Mouse (Mus musculus): ENCODE data around the gene Tacr2. TPM values are rescaled to one million over a fixed set of nuclear protein-coding genes. Genes with fewer than 3 reads are reported as not detected.

The Tacr2 gene
- total and polyA plus RNA-seq, 3 experiments: 0.06 TPM; not detected in 2

GRCm38 (mm10) chr10:62310259-62311039 lies 58.2 kb downstream of the Tacr2 start:
- TF ChIP-seq POLR2A (IDR thresholded peaks at IDR 0.05; ENCODE audit: control insufficient read depth in 1 of 2, insufficient read depth in 1 of 2, low read depth in 1 of 2, low read length in 2 of 2, poor library complexity in 1 of 2) (no peak), ZMIZ1 (IDR thresholded peaks at IDR 0.05; ENCODE audit: low read depth, low read length) (0 out of 2 replicates have a peak, but pooled peaks have one; percentile 4)
- H3K27me3 ChIP-seq (ENCODE audit: control insufficient read depth in 1 of 2, insufficient read depth in 2 of 2, low read length in 2 of 2): no peaks in the 10 kb centered on the region

GRCm38 (mm10) chr10:62311464-62311863 lies 59.2 kb downstream of the Tacr2 start:
- Histone ChIP-seq H3K4me1 (ENCODE audit: control insufficient read depth in 1 of 2, insufficient read depth in 2 of 2, low read length in 2 of 2) (peaks cover 30 to 42% of the 10 kb centered on the region in 2 experiments), H3K27me3 (ENCODE audit: control insufficient read depth in 1 of 2, insufficient read depth in 2 of 2, low read length in 2 of 2) (no peaks in the 10 kb centered on the region), H3K4me3 (ENCODE audit: control insufficient read depth in 1 of 2, insufficient read depth in 1 of 2, low read depth in 2 of 2, low read length in 2 of 2) (no peak overlapping the region), H3K9me3 (replicated peaks; ENCODE audit: insufficient read depth, low read length) (no peaks in the 10 kb centered on the region), H3K9ac (ENCODE audit: control insufficient read depth, low read depth, low read length, poor library complexity, severe bottlenecking) (peak overlapping the region; percentile 46), H3K27ac (ENCODE audit: control insufficient read depth, low read depth, low read length) (peak overlapping the region; percentile 86), H3K79me2 (ENCODE audit: control insufficient read depth, insufficient read depth, low read length, poor library complexity) (peaks cover 39% of the 10 kb centered on the region), H3K36me3 (ENCODE audit: control insufficient read depth in 1 of 2, insufficient read depth in 2 of 2, low read length in 2 of 2) (peaks cover 48 to 54% of the 10 kb centered on the region in 2 experiments)
- TF ChIP-seq POLR2A (IDR thresholded peaks at IDR 0.05; ENCODE audit: control insufficient read depth in 1 of 2, insufficient read depth in 1 of 2, low read depth in 1 of 2, low read length in 2 of 2, poor library complexity in 1 of 2) (peak in 1 of 2 experiments; percentile 46; a peak in 1 of 4 replicates), EP300 (IDR thresholded peaks at IDR 0.05; ENCODE audit: low read depth in 1 of 2, low read length in 2 of 2) (peak; percentile 53 to 60), CHD2 (IDR thresholded peaks at IDR 0.05; ENCODE audit: low read length) (peak; percentile 70), ETS1 (IDR thresholded peaks at IDR 0.05; ENCODE audit: low read depth, low read length) (peak; percentile 48; the same call in 1 of the 2 replicates), ZMIZ1 (IDR thresholded peaks at IDR 0.05; ENCODE audit: low read depth, low read length) (no peak; the same call in 1 of the 2 replicates), ZNF384 (IDR thresholded peaks at IDR 0.05; ENCODE audit: low read depth, low read length) (no peak), ELF1 (IDR thresholded peaks at IDR 0.05; ENCODE audit: low read depth, low read length) (no peak), SIN3A (IDR thresholded peaks at IDR 0.05; ENCODE audit: low read length) (peak; percentile 44; the same call in 1 of the 2 replicates), BHLHE40 (IDR thresholded peaks at IDR 0.05; ENCODE audit: borderline replicate concordance, low read depth, low read length) (0 out of 2 replicates have a peak, but pooled peaks have one; percentile 31), MAZ (IDR thresholded peaks at IDR 0.05; ENCODE audit: low read depth, low read length) (peak; percentile 88), JUND (IDR thresholded peaks at IDR 0.05; ENCODE audit: low read depth, low read length) (0 out of 2 replicates have a peak, but pooled peaks have one; percentile 1), RCOR1 (IDR thresholded peaks at IDR 0.05; ENCODE audit: low read depth, low read length) (peak; percentile 57), KAT2A (conservative IDR thresholded peaks at IDR 0.05; ENCODE audit: low read depth, low read length) (no peak), HCFC1 (IDR thresholded peaks at IDR 0.05; ENCODE audit: low read depth, low read length) (peak; percentile 32; the same call in 1 of the 2 replicates)
- DNase-seq (ENCODE audit: low read depth, low spot score): peak; percentile 90

More at GRCm38 (mm10) chr10:62310259-62311039, 58.2 kb downstream of the Tacr2 start:
- DNase-seq (ENCODE audit: low read depth, low spot score): no peak
- no peak overlapping the region for H3K27ac ChIP-seq (ENCODE audit: control insufficient read depth, low read depth, low read length)
- no peak overlapping the region for H3K4me3 ChIP-seq (ENCODE audit: control insufficient read depth in 1 of 2, insufficient read depth in 1 of 2, low read depth in 2 of 2, low read length in 2 of 2)
- H3K79me2 ChIP-seq (ENCODE audit: control insufficient read depth, insufficient read depth, low read length, poor library complexity): peaks cover 35% of the 10 kb centered on the region
- H3K4me1 ChIP-seq (ENCODE audit: control insufficient read depth in 1 of 2, insufficient read depth in 2 of 2, low read length in 2 of 2): peaks cover 23 to 32% of the 10 kb centered on the region in 2 experiments
- H3K9me3 ChIP-seq (replicated peaks; ENCODE audit: insufficient read depth, low read length): no peaks in the 10 kb centered on the region
- no peak overlapping the region for H3K9ac ChIP-seq (ENCODE audit: control insufficient read depth, low read depth, low read length, poor library complexity, severe bottlenecking)
- peaks cover 38 to 55% of the 10 kb centered on the region in 2 experiments for H3K36me3 ChIP-seq (ENCODE audit: control insufficient read depth in 1 of 2, insufficient read depth in 2 of 2, low read length in 2 of 2)

Data from MEL (cell line).